Mouse (Mus musculus) brain, adult 2 months (tissue): ENCODE measurements around the gene Ssh2.

Source experiments
- DNase-seq: peaks from one replicate; pipeline ENCODE4 v3.0.0; 2011; ENCODE audit warnings: low read depth, low spot score

The Ssh2 gene

DNA sequence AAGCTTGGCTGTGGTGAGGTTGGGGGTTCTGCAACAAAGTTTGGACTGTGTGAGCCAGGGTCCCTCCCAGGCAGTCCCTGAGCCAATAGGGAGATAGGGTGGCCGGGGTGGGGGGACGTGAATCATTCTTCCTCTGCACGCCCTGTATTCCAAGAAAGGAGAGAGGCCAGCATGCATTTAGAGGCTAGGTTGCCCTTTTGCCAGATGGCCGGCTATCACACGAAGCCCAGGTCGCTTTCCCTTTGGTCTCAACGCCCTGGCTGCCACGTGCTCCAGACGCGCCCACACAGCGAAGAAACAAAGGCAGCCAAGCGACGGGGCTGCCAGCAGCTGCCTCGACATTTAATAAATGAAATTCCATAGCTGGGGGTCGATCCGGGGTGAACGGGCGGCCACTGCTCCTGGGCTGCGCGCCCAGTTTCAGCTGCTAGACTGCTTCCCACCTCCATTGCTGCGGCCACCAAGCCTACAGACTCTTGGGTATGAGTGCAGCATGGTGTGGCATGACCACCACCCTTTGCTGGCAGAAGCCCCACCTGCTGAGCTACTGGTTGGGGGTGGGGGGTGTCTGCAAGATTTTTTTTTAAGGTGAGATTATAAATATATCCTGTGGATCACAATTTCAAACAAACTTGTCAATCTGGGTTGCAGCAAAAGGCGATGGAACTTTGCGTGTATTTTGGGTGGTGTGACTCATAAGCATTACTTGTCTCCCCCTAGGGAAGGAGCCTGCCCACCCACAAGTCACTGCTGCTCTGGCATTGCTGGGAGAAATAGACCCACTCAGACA, 275.6 kb downstream of the Ssh2 start:
- peak; percentile 92 for DNase-seq

DNA sequence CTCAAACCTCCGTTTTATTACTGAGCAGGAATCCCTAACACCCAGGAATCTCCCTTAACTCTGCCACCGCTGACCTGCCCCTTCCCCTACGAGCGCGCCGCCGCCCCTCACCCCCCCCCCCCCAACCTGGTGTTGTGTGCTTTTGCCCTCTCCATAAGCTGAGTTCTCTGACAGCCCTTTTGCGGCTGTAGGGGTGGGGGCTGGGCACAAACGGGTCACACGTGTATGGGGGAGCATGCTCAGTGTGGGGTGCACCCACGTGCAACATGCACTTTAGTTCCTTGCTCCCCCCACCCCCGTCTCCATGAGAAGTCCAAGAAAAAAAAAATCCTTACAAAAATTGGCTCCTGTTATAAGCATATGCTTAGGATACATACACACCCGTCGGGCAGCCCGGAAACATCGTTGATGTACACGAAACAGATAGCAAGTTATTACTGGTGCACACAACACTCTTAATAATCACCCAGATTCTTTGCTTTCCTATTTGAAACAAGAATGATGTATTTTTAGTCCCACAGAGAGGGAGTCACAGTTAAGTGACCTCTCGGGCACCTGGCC, 276.3 kb downstream of the Ssh2 start:
- DNase-seq: peak; percentile 82

DNA sequence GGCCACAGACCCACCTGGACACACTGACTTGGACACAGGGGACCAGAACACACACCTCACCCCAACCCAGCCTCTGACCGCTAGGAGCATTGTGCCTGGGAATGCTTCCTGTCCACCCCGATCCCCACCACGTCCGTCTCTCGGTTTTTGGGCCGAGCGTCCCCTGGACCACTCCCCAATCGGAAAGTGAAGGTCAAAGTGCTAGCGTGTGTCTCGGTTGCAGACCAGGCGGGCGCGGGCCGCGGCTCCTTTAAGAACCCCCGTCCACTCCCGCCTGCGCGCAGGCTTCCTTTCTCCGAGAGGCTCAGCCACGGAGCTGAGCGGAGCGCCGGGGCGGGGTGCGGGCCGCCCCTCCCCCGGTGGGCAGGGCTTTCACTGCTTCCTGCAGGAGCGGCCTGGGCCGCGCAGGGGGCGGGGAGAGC, 276.8 kb downstream of the Ssh2 start:
- DNase-seq: peak; percentile 98

DNA sequence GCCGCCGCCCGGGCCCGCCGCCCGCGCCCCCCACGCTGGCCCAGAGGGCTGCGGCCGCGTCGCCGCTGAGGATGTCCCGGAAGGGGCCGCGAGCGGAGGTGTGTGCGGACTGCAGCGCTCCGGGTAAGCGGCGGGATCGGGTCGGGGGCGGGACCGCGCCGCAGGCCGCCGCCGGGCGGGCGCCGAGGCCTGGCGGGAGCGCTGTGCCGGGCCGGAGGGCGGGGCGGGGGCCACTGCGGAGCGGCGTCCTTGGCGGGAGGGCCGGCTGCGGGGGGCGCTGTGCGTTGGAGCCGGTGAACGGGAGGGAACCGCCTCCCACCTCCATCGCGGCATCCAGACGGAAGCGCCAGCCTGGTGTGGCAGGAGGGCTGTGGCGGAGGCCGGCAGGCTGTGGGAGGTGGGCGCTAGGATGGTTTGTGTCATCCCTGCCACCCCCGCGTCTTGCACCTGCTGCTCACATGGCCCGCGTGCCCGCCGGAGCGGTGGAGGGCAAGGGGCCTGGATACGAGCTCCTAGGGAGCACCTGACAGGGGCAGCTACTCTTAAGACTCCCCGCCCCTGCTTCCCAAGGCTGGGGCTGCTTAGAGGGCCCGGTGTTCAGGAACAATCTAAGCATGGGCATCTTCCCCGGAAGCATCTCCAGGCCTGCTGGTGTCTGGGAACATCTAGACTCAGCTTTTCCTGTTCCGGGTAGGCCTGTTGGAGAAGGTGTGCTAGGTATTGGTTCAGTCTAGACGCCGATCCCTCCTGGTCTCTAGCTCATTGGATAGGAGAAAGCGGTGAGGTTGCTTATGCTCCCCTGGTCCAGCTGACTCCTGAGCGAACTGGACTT, 277.6 kb downstream of the Ssh2 start, which contains the start of gene Git1:
Gene Git1, plus strand, starts transcription at position 51 of the 832 bp plus-strand sequence.
- peak; percentile 88 for DNase-seq

DNA sequence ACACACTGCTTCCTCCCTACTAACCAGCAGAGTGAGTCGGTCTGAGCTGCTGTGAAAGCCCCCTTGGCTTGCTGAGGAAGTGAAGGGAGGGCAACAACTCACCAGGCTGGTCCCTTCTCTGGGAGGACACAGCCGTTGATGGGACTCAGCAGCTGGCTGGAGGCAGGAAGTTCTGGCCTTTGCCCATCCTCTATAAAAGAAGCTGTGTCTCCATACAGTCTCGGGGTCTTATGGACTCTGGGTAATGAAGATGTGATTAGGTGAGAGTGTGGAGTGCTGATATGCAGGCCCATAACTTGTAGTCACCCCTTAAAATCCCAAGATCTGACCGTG, 278.2 kb downstream of the Ssh2 start:
- DNase-seq: no peak

DNA sequence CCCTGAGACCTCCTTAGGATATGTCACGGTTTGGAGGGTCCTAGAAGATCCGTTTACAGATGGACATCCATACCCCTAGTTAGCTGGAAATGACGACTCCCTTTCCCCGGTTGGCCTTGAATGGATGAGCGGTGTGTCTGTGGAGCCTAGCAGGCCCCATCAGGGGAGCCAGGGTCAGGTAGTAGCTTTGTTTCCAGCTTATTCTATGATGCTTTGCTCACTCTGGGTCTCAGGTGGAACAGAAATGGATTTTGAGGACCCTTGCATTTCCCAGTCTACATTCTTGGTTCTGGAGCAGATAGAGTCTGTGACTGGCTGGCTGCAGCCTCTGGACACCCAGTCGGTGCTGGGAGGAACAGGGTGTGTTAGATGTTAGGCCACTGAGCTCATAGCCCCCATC, 278.7 kb downstream of the Ssh2 start:
- DNase-seq: no peak

DNA sequence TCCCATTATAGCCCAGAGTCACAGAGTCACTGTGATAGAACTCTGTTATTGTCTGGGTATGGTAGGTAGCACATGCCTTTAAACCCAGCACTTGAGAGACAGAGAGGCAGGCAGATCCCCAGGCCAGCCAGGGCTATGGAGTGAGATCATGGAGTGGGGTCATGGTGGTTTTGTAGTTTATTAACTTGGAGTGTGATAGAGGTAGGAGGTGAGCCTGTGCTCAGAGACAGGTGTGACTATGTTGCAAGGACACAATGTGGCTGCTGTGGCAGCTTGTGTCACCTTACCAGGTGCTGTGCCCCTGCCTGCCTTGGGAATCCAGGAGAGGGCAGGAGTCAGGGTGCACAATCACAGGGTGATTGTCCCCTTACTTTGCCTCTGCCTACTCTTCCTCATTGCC, 279.4 kb downstream of the Ssh2 start:
- no peak for DNase-seq

DNA sequence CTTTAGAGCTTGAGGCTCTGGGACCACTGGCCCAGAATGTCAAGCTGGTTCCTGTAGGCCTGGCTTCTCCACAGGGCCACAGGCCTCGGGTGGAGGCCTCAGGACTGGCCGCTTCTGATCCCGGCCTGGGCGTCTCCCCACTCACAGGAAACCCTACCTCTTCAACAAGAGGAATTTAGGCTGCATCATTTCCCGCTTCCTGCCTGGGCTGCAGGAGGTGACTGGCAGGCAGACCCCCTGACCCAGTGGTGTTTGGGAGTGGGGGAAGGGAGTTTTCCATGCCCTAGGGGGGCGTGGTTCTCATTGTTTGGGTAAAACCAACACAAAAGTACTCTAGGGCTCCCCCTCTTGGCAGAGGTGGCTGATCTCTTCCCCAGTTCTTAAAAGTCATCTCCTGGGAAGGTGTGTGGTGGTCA, 281.3 kb downstream of the Ssh2 start:
- peak; percentile 68 for DNase-seq

DNA sequence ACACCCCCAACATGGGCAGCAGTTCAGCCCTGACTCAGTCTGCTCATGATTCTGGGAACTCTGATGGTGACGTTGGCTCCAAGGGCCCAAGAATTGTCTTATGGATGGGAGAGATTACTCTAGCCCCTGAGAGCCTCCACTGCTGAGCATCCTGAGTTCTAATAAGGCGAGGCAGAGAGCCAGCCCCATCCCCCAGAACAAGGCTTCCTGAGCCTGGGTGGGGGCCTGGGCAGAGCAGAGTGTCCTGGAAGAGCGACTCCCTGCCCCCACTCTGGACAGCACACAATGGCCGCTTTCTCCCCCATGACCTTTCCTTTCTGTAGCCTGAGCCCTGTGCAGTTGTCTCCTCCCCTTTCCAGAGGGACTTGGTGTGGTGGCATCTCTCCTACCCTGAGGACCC, 281.8 kb downstream of the Ssh2 start:
- DNase-seq: peak; percentile 91

DNA sequence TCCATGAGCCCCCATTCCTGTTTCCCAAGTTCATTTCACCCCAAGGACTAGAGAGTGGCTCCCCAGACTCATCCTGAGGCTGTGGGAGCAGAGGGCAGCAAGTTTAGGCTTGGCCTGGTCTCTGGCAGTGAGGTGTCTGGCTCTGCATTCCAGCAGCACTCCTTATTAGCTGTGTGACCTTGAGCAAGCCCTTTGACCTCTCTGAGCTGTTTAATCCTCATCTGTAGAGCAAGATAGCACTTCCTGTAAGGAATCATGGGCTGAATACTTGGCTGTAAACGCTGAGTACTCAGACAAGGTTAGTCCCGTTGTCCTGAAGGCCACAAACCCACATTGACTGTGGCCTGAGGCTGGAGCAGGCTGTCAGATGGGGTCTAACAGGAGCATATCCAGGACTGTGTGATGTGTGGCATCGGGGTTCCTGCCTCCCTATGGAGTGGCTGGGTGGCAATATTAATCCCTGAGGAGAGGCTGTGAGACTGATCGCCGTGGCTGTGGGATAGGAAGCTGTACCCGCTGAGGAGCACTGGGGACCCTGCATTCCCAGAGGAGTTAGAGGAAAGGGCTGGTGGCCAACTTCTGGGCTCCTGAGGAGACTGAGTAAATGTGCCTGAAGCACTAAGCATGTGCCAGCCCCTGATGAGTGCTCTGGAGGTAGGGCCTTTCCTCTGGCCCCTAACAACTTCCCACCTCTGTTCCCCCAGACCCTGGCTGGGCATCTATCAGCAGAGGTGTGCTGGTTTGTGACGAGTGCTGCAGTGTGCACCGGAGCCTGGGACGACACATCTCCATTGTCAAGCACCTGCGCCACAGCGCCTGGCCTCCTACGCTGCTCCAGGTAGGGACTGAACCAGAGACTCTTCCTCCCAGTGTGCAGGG, 282.4 kb downstream of the Ssh2 start:
- DNase-seq: no peak

DNA sequence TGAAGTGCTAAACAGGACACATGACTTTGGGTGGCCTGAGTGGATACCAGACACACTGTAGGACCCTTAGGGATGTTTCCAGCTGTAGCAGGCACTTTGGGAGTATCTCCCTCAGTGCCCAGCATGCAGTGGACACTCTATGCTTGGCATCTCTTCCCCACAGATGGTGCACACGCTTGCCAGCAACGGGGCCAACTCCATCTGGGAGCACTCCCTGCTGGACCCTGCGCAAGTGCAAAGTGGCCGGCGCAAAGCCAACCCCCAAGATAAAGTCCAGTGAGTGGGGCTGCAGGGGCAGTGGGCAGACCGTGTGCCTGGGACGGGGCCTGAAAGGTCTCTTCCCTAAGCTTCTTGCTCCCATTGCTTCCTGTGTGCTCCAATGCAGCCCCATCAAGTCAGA, 283.3 kb downstream of the Ssh2 start:
- DNase-seq: peak; percentile 95

DNA sequence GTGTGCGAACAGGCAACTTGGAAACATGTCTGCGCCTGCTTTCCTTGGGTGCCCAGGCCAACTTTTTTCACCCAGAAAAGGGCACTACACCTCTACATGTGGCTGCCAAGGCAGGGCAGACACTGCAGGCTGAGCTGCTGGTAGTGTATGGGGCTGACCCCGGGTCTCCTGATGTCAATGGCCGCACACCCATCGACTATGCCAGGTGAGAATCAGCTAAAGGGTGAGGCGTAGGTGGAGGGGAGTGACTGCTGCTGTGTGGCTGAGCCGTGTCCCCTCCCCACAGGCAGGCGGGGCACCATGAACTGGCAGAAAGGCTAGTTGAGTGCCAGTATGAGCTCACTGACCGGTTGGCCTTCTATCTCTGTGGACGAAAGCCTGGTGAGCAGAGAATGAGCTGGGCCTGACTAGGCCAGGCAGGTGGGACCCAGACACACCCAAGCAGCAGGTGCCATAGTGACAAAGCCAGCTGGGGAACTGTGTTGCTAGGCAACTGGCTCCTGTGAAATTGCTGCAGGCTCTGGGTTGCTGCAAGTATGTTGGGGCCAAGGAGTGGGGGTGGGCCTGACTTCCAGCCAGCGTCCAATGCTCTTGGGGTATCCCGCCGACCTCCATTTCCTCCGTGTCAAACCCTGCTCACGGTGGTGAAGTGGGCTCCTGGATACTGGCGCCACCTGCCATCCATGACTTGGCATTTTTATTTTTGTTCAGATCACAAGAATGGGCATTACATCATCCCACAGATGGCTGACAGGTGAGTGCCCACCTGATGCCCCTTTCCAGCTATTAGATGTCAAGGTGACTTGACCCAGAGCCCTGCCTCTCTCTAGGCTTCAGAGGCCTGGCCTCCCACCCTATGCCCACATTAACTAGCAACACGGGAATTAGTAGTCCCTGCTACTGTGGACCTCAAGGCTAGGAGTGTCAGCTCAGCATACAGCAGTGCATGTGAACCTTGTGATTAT, 284.6 kb downstream of the Ssh2 start:
- DNase-seq: peak; percentile 87

DNA sequence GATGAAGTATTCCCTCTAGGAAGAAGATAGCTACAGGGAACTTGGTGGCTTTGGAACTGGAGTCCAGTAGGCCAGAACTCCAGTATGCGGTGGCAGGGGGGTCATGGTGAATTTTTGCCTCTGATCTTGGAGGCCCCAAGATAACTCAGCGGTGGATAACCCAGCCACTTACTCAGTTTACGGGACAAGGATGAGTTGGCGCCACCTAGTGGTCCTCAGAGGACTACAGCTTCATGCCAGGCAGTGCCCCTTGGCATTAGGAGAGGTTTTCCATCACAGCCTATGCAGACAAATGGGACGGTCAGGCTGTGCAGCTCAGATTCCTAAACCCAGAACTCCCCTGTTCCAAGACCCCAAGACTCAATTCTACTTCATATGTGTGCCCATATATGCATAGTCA, 285.3 kb downstream of the Ssh2 start:
- peak; percentile 95 for DNase-seq

DNA sequence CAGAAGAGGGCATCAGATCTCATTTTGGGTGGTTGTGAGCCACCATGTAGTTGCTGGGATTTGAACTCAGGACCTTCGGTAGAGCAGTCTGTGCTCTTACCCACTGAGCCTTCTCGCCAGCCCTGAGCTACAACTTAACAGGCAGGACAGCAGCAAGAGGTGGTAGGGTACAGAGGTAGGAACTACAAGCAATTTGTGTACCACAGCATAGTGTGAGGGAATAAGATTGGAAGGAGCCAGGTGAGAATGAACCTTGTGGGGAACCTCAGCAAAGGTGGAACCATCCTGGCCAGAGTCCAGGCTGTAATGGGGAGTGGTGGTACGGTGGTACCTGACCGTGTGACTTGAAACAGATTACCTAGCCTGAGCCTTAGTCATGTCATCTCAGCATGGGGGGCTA, 285.9 kb downstream of the Ssh2 start:
- no peak for DNase-seq

DNA sequence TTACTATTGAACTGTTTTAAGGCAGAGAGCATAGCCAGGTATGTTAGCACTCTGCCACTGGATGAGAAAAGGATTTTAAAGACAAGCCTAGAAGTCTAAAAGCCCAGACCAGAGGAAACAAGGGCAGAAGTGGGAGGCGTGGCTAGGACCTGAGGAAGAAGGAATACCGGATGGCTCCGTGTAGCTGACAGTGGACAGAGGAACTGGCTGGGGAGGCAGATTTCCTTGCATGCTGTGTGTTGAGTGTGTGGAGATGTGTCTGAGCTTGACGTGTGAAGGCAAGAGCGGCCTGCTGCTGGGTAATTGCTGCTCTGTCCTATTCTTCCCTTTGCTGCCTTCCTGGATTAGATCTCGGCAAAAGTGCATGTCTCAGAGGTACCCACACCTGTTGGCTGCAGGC, 286.4 kb downstream of the Ssh2 start:
- DNase-seq: no peak

DNA sequence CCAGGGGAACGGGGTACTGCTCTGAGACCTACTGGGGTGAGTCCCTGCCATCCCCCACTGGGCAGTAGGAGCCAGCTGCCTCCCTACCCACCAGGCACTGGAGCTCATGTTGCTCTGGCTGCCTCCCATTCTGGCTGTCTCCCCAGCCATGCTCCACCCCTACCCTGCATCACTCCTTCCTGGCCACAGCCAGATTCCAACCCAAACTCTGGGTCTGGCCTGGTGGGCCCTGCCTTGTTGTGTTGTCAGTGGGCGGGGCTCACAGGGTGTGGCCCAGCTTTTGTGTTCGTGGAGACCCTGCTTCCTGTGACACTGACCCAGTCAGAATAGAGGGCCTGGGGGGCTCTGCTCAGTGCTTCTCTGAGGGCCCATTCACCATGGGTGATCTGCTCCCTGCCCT, 287.4 kb downstream of the Ssh2 start:
- DNase-seq: peak; percentile 81

DNA sequence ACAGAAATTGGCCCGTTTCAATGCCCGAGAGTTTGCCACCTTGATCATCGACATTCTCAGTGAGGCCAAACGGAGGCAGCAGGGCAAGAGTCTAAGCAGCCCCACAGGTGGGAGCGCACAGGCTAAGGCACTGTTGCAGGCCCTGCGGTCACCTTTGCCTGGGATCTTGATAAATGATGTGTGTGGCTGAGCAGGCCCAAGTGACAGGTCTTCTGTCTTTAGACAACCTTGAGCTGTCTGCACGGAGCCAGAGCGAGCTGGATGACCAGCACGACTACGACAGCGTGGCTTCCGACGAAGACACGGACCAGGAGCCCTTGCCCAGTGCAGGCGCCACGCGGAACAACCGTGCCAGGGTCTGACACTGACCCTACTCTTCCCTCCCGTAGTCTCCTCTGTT, 288.3 kb downstream of the Ssh2 start:
- DNase-seq: no peak

DNA sequence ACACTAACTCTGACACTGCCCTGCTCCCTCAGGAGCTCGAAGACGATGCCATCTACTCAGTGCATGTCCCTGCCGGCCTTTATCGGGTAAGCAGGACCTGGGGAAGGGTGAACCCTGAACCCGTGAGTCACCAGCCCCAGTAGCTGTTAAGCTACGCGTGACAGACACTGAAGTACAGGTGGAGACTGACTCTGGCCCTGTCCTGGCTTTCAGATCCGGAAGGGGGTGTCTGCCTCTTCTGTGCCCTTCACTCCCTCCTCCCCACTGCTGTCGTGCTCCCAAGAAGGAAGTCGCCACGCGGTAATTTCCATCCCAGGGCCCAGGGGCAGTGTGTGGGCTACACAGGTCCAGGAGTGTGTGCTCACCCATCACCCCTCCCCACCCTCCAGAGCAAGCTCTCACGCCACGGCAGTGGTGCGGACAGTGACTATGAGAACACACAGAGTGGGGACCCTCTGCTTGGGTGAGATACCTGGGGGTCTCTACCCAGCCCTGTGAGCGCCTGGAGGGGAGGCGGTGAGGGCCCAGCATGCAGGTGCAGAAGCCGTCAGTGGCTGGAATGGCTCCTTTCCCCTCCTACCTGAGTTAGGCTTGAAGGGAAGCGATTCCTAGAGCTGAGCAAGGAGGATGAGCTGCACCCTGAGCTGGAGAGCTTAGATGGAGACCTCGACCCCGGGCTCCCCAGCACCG, 289.3 kb downstream of the Ssh2 start:
- no peak for DNase-seq

DNA sequence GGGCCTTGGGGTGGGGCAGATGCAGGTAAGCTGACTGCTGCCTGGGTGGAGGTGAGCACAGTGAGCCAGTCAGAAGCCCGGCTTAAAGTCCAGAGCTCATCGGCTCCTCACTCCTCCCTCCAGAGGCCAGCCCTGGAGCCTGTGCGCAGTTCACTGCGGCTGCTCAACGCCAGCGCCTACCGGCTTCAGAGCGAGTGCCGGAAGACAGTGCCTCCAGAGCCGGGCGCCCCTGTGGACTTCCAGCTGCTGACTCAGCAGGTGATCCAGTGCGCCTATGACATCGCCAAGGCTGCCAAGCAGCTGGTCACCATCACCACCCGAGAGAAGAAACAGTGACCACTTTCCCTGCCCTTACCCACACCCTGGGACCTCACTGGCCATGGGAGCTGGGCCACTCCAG, 290.2 kb downstream of the Ssh2 start:
- DNase-seq: no peak

DNA sequence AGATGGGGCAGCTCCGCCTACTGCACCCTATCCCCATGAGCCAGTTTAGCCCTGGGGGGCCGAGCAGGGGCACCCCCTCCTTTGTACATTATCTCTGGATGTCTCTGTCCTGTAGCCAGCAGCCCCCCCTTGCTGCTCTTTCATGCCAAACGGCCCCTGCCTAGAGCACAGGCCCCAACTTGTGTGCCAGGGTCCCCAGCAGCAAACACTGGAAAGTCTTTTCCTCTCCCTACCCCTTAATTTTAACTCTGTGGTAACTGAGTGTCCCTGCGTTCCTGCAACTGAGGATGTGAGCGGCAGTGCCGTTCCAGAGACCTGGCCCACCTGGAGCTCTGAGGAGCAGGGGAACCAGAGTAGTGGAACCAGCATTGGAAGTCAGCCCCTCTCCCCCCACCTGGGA, 290.9 kb downstream of the Ssh2 start:
- DNase-seq: no peak
